Mouse (Mus musculus): Measurements from ENCODE around the gene Zbtb3. TPM values are rescaled to one million over a fixed set of nuclear protein-coding genes. Genes with fewer than 3 reads are reported as not detected.

Zbtb3 gene
- polyA plus RNA-seq, 1 experiment from 2014 or later = 4.6 TPM

DNA sequence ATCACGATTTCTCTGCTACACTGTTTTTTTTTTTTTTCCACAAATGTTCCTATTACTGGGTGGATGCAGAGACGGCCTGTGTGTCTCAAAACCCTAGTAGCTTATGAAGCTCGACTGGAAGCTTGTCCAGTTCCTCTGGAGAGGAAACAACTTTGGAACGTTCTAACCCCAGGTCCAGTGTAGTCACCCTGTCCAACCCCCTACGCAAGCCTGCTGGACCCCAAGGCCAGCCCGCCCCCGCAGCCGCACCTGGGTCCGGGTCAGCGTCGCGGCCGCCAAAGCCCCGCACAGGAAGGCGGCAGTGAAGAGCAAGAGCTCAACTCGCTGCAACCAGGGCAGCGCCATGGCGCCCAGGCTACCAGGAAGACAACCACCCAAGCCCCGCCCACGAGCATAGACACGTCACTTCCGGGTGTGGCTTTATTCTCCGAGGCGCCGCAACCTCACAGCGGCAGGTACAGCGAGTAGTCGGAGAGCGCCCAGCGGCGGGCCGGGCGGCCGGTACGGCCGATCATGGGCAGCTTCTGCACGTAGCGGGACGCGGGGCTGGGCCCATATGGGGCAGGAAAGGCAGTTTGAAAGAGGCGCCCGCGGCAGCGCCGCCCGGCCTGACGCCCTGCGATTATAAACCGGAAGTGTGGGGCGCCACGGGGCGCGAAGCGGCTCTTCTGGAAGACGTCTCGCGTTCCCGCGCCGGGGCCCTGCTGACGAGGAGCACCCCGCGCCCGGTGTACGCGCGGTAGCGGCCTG is 28.1 kb upstream of the Zbtb3 start, which contains the start of gene Tmem179b:
Gene Tmem179b (minus strand): TSS at position 382 of the 750 bp plus-strand sequence.
- Histone ChIP-seq H3K9ac (peak within 1 kb of the TSS; percentile 91), H3K4me3 (peak within 1 kb of the TSS; percentile 75), H3K4me1 (peaks cover 28% of the 10 kb centered on the region), H3K36me3 (peaks cover 42% of the 10 kb centered on the region), H3K27ac (peak within 1 kb of the TSS; percentile 99), H3K27me3 (no peaks in the 10 kb centered on the region), H3K9me3 (no peaks in the 10 kb centered on the region), H3K4me2 (peak within 1 kb of the TSS; percentile 88)
- under 1% methylated on average over 67 of the region's 68 CpGs for WGBS
- ATAC-seq (ENCODE audit: insufficient number of reproducible peaks, low FRiP score, low TSS enrichment, low read depth) = peak; percentile 91

- H3K4me2 ChIP-seq = peak overlapping the region; percentile 88
- H3K4me1 ChIP-seq = peaks cover 28% of the 10 kb centered on the region
- 3% methylated on average over 20 of the region's 20 CpGs for WGBS
- peak overlapping the region; percentile 91 for H3K9ac ChIP-seq
- no peaks in the 10 kb centered on the region for H3K9me3 ChIP-seq
- peak overlapping the region; percentile 99 for H3K27ac ChIP-seq
- peaks cover 36% of the 10 kb centered on the region for H3K36me3 ChIP-seq
- H3K4me3 ChIP-seq = peak overlapping the region; percentile 75
- H3K27me3 ChIP-seq = no peaks in the 10 kb centered on the region
- no peak; the same call in 1 of the 2 replicates for ATAC-seq (ENCODE audit: insufficient number of reproducible peaks, low FRiP score, low TSS enrichment, low read depth)
Observed at GRCm38 (mm10) chr19:8774951-8775421, 27.4 kb upstream of the Zbtb3 start.

GRCm38 (mm10) chr19:8786008-8786781 is 16.2 kb upstream of the Zbtb3 start, which contains the start of gene Taf6l:
TSS of gene Taf6l (minus strand) at chr19:8786417.
- ATAC-seq (ENCODE audit: insufficient number of reproducible peaks, low FRiP score, low TSS enrichment, low read depth) = peak; percentile 97
- Histone ChIP-seq H3K27me3 (no peaks in the 10 kb centered on the region), H3K36me3 (peaks cover 33% of the 10 kb centered on the region), H3K27ac (peak within 1 kb of the TSS; percentile 90), H3K9ac (peak within 1 kb of the TSS; percentile 73), H3K4me3 (peak within 1 kb of the TSS; percentile 87), H3K4me2 (peak within 1 kb of the TSS; percentile 74), H3K4me1 (peaks cover 13% of the 10 kb centered on the region), H3K9me3 (no peaks in the 10 kb centered on the region)
- under 1% methylated on average over 32 of the region's 32 CpGs for WGBS

DNA sequence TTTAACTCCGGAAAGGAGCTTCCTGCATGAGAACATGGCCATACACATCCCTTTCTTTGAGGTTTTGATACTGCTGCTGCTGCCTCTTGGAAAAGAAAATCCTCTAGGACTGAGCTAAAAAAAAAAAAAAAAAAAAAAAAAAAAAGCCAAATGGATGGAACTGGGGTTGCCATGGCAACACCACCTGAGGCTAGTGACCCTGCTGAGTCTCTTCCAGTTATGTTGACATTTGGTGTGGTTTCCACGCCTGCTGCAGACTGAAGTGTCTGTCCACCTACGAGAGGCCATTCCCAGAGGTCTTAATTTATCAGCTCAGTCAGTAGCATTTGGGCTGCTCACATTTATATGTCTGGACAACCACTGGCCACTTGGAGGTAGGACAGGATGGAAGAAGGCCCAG is 13.8 kb upstream of the Zbtb3 start:
- Histone ChIP-seq H3K4me3 (no peak overlapping the region), H3K4me1 (peaks cover 13% of the 10 kb centered on the region), H3K4me2 (no peak overlapping the region), H3K36me3 (peaks cover 24% of the 10 kb centered on the region), H3K27me3 (no peaks in the 10 kb centered on the region), H3K9ac (no peak overlapping the region), H3K27ac (no peak overlapping the region), H3K9me3 (no peaks in the 10 kb centered on the region)
- WGBS = 21% methylated on average over 3 of the region's 3 CpGs
- no peak for ATAC-seq (ENCODE audit: insufficient number of reproducible peaks, low FRiP score, low TSS enrichment, low read depth)

- no peak overlapping the region for H3K27ac ChIP-seq
- H3K9me3 ChIP-seq = no peaks in the 10 kb centered on the region
- ATAC-seq (ENCODE audit: insufficient number of reproducible peaks, low FRiP score, low TSS enrichment, low read depth) = no peak
- no peak overlapping the region for H3K4me2 ChIP-seq
- no peak overlapping the region for H3K9ac ChIP-seq
- 47% methylated on average over 1 of the region's 1 CpGs for WGBS
- H3K4me1 ChIP-seq = peaks cover 13% of the 10 kb centered on the region
- peaks cover 24% of the 10 kb centered on the region for H3K36me3 ChIP-seq
- no peak overlapping the region for H3K4me3 ChIP-seq
- H3K27me3 ChIP-seq = no peaks in the 10 kb centered on the region
Observed at GRCm38 (mm10) chr19:8789171-8789570, 13.2 kb upstream of the Zbtb3 start.

DNA sequence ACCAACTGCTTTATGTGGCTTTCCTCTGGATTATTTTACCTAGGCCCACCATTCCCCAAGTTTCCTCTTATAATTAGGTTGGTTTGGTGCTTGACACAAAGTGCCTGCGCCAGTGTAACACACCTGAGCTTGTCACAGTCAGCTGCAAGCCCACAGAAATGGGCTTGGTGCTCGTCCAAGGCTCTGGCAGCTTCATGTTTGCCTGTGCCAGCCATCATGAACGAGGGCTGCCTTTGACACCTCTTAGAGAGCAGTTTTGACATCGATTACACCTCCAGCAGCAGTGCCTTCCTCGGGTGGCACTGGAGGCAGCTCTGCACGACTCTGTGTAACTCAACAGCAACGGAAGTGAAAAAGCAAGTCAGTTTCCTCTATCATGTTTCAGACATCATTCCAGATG is 12.2 kb upstream of the Zbtb3 start:
- Histone ChIP-seq H3K27ac (no peak overlapping the region), H3K9me3 (no peaks in the 10 kb centered on the region), H3K36me3 (peaks cover 33% of the 10 kb centered on the region), H3K4me1 (peaks cover 9% of the 10 kb centered on the region), H3K4me3 (no peak overlapping the region), H3K4me2 (no peak overlapping the region), H3K9ac (no peak overlapping the region), H3K27me3 (no peaks in the 10 kb centered on the region)
- ATAC-seq (ENCODE audit: insufficient number of reproducible peaks, low FRiP score, low TSS enrichment, low read depth) = no peak
- WGBS = 81% methylated on average over 7 of the region's 7 CpGs

GRCm38 (mm10) chr19:8798264-8798946 is 4.0 kb upstream of the Zbtb3 start, which contains the start of gene Polr2g:
TSS of gene Polr2g (minus strand) at chr19:8798577.
- Histone ChIP-seq H3K27me3 (no peaks in the 10 kb centered on the region), H3K4me1 (peaks cover 20% of the 10 kb centered on the region), H3K27ac (peak within 1 kb of the TSS; percentile 75), H3K9me3 (no peaks in the 10 kb centered on the region), H3K9ac (peak within 1 kb of the TSS; percentile 64), H3K36me3 (peaks cover 26% of the 10 kb centered on the region), H3K4me2 (peak within 1 kb of the TSS; percentile 67), H3K4me3 (peak within 1 kb of the TSS; percentile 58)
- WGBS = under 1% methylated on average over 25 of the region's 25 CpGs
- peak; percentile 77 for ATAC-seq (ENCODE audit: insufficient number of reproducible peaks, low FRiP score, low TSS enrichment, low read depth)

- peaks cover 20% of the 10 kb centered on the region for H3K4me1 ChIP-seq
- H3K36me3 ChIP-seq = peaks cover 21% of the 10 kb centered on the region
- H3K27ac ChIP-seq = peak overlapping the region; percentile 75; the same call in 1 of the 2 replicates
- H3K4me2 ChIP-seq = peak overlapping the region; percentile 67
- H3K4me3 ChIP-seq = peak overlapping the region; percentile 58
- H3K27me3 ChIP-seq = no peaks in the 10 kb centered on the region
- H3K9me3 ChIP-seq = no peaks in the 10 kb centered on the region
- H3K9ac ChIP-seq = no peak overlapping the region
- no peak for ATAC-seq (ENCODE audit: insufficient number of reproducible peaks, low FRiP score, low TSS enrichment, low read depth)
Observed at GRCm38 (mm10) chr19:8798947-8799315, 3.4 kb upstream of the Zbtb3 start.

DNA sequence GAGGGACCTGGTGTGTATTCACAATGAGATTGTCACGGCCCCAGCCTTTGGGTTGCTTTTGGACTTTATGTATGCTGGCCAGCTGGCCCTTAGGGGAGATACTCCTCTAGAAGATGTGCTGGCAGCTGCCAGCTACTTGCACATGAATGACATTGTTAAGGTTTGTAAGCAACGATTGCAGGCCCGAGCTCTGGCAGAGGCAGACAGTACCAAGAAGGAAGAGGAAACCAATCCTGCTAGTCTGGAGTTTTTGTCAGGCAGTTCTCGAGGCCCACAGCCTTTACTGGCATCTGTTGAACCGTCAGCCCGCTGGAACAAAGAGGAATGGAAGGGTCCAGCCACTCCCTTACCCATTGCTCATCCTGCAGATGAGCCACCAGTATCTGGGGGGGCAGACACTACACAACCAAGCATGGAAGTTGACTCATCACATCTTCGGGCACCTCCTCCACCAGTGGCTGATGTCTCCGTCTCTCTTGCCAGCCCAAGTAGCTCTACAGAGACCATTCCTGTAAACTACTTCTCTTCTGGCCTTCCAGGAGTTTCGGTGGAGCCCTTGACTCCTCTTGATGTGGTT is 937 bp downstream of the Zbtb3 start:
- no peak for ATAC-seq (ENCODE audit: insufficient number of reproducible peaks, low FRiP score, low TSS enrichment, low read depth)
- Histone ChIP-seq H3K27ac (peak overlapping the region; percentile 92; the same call in 1 of the 2 replicates), H3K4me3 (peak overlapping the region; percentile 68; the same call in 1 of the 2 replicates), H3K36me3 (peaks cover 34% of the 10 kb centered on the region), H3K4me1 (peaks cover 8% of the 10 kb centered on the region; the same call in 1 of the 2 replicates), H3K27me3 (no peaks in the 10 kb centered on the region), H3K9me3 (no peaks in the 10 kb centered on the region), H3K4me2 (peak overlapping the region; percentile 59), H3K9ac (no peak overlapping the region)
- 90% methylated on average over 9 of the region's 9 CpGs for WGBS

GRCm38 (mm10) chr19:8803879-8804660 is 1.7 kb downstream of the Zbtb3 start:
- peaks cover 39% of the 10 kb centered on the region for H3K36me3 ChIP-seq
- H3K4me1 ChIP-seq = peaks cover 8% of the 10 kb centered on the region; the same call in 1 of the 2 replicates
- no peak overlapping the region for H3K4me3 ChIP-seq
- no peak overlapping the region for H3K9ac ChIP-seq
- H3K9me3 ChIP-seq = no peaks in the 10 kb centered on the region
- H3K27me3 ChIP-seq = no peaks in the 10 kb centered on the region
- no peak for ATAC-seq (ENCODE audit: insufficient number of reproducible peaks, low FRiP score, low TSS enrichment, low read depth)
- no peak overlapping the region for H3K27ac ChIP-seq
- no peak overlapping the region for H3K4me2 ChIP-seq
- WGBS = 88% methylated on average over 11 of the region's 11 CpGs

Measured in limb, embryonic 15.5 days (tissue).